Mouse (Mus musculus): ENCODE results near the gene Mcl1.
"Not testable (repeated sequence)": the region's sequence is repeated elsewhere in the genome, so short reads cannot be mapped to it uniquely, and the experiment has no call there.

Mcl1 gene

DNA sequence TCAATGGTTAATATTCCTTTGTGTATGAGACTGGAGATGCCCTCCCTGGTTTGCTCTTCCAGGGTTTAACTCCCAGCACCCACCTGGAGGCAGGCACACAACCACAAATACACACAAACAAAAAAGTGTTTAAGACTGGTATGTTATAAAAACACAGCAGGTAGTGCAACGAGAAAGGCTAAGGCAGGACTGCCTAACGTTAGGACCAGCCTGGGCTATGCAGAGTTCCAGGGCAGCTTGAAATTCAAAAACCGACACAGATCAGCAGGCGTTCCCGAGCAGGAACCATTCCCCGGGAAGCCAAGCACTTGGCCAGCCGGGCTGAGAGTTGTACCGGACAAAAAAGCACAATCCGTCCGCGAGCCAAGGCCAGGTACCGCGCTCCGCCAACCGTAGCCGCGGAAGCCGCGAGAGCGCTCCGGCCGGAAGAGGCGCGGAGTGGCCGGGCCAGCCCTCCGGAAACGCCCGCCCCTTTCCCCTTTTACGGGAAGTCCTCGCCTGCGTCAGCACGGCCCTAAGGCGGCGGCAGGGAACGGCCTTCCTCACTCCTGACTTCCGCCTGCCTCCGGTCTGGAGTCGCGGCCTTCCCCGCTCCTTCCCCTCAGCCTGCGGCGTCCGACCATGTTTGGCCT lies at the start of gene Mcl1:
Gene Mcl1 (plus strand): TSS at position 553 of the 632 bp plus-strand sequence.
- DNase-seq (ENCODE audit: low read depth, low spot score): peak; percentile 97

DNA sequence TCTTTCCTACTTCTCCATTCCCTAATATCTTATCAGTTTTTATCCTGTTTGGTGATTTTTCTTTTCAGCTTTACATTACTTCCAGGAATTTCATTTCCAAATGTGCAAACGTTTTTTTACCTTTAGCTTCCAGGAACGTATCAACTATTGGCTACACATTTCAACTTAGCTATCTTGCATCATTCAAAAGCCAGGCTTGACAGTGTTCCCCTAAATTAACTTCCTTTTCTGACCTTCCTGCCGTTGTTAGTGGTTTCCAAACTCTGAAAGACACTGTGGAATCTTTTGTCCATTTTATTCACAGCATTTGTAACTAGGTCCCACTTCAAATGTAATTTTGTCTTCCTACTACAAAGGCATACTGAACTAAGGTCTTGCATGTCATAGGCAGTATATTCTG lies 49.4 kb upstream of the Mcl1 start:
- no peak for DNase-seq (ENCODE audit: low read depth, low spot score)

DNA sequence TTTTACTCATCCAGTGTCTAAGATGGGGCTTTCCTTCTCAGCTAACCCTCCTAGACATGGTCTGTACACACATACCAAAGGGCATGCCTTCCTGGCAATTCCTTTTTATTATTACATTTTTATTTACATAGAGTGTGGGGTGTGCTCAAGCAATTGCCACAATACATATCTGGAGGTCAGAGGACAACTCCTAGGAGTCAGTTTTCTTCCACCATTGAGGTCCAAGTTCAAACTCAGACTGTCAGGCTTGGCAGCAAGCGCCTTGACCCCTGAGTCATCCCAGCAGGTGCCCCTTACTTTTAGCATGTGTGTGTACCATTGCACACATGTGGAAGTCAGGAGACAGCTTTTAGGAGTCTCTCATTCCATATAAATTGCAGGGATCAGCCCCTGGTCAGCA lies 44.6 kb upstream of the Mcl1 start:
- no peak for DNase-seq (ENCODE audit: low read depth, low spot score)

DNA sequence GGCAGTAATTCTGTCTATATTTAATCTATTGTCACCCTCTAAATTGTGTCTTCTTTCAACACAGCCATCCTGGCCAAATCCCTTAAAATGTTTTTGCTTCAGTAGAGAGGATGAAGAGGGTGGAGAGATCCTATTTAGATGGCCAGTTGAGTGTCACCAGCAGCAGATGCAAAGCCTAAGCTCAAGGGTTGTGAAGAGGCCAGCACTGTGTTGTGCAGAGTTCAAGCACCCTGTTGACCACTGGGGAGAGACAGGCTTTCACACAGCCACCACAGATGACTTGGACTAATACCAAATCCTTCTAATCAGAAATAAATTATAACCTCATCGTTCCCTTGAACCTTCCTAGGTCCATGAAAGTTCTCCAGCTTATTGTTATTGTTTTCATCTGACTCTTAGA lies 40.1 kb upstream of the Mcl1 start:
- DNase-seq (ENCODE audit: low read depth, low spot score): no peak

DNA sequence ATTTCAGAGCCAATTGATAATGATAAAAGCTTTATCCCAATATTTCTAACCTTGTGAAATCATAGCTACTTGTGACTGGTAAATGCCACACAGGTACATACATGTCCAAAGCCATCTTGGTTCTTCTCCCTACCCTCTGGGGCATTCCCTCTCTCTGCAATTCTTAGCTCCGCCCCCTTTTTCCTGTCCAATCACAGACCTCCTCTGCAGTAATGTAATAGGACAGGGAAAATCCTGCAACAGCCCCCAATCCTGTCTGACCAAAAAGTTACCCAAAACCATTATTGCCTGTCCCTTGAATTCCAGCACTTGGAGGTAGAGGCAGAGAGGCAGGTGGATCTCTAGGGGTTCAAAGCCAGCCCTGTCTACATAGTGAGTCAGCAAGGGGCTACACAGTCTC lies 37.3 kb upstream of the Mcl1 start:
- DNase-seq (ENCODE audit: low read depth, low spot score): no peak

DNA sequence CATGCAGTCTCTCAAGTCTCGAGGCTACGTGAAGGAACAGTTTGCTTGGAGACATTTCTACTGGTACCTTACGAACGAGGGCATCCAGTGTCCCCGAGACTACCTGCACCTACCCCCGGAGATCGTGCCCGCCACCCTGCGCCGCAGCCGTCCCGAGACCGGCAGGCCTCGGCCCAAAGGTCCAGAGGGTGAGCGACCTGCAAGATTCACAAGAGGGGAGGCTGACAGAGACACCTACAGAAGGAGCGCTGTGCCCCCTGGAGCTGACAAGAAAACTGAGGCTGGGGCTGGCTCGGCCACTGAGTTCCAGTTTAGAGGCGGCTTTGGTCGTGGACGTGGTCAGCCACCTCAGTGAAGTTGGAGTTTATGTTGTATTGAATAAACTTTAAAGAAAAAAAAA lies 36.2 kb upstream of the Mcl1 start:
- DNase-seq (ENCODE audit: low read depth, low spot score): not testable (repeated sequence)

- DNase-seq (ENCODE audit: low read depth, low spot score): no peak
These were observed 35.0 kb upstream of the Mcl1 start for GRCm38 (mm10) chr3:95623551-95623950.

- DNase-seq (ENCODE audit: low read depth, low spot score): not testable (repeated sequence)
These were observed 34.5 kb upstream of the Mcl1 start for GRCm38 (mm10) chr3:95623991-95624515.

DNA sequence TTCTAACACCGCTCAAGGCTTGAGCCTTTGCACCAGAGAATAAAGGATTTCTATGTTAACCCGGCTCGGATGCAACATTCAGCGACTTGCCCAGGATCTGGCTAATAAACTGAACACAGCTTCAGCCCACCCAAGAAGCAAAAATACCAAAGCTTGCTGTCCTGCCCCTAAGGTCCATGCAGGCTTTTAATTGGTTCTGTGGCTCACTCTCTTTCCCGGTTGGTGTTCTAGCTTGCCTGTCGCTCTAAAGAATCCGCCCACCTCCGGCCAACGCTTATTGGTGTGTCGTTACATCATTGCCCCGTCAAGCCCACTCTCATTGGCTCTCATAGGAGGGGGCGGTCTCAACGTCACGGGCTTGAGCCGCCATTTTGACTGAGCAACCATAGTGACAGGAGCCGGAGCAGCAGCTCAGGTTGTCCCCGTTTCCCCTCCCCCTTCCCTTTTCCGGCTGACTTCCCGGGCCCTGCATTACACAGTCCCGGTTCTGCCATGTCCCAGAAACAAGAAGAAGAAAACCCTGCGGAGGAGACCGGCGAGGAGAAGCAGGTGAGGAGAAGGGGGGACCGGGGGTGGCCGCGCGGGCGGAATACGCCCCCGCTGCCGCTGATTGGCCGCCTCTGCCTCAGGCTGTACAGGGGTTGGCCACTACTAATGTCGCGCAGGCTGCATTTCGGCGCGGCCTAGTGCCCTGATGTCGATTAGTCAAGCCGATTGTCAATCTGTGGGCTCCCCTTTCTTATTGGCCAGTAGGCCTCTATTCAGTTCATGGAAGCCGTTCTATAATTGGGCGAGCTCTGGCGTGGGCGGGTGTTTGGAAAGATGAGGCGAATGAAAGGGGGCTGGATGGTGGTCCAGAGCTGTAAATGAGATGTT lies 33.7 kb upstream of the Mcl1 start, which contains the start of gene Ensa:
Gene Ensa (plus strand): TSS at position 366 of the 876 bp plus-strand sequence.
- DNase-seq (ENCODE audit: low read depth, low spot score): peak; percentile 99

DNA sequence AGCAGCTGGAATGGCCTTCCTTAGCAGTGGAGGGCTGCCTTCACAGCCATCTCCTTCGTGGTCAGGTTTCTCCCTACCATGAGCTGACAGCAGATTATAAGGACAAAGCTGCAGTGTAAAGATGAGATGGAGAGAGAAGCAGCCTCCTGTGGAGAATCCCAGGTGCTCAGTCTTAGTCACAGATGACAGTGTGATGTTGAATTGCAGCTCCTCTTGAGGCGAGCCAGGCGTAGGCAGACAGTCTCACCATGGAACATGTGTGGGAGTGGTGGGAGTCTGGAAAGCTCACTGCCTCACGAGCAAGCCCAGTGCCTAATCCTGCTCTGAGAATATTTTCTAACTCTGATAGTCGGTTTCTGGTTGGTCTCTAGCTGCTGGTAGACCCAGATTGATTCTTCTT lies 30.8 kb upstream of the Mcl1 start:
- no peak for DNase-seq (ENCODE audit: low read depth, low spot score)

DNA sequence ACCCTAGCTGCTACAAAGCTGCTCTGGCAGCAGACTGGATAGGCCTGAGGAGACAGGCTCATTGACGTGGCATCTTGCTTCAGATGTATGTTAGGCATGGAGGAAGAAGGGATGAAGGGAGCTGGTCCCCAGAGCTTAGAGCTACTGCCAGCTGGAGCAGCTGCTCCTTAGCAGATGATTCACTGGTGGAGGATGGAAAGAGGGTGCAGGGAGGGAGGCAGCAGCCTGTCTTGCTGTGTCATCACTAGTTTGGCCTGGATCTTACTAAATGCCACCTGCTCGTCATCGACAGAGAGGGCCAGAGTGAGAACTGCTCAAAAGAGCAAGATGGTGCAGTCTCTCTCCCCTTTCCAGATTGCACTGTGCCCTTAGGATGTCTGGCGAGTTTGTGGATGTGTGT lies 28.8 kb upstream of the Mcl1 start:
- no peak for DNase-seq (ENCODE audit: low read depth, low spot score)

DNA sequence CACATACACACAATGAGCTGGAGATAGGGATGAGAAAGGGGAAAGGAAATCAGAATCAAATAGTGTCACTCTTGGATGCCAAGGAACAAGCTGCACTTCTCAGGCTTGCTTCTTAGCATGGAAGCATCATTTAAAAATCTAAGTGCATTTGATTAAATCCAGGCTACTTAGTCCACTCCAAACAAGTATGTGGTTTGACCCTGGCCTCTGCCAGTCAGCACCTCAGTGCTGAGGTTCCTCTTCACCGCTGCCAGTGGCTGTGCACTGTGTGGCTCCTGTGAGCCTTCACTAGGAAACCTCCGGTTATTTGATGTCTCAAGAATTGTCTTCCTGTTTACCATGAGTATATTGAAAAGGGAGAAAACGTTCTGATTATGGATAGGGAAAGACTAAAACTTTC lies 27.7 kb upstream of the Mcl1 start:
- no peak for DNase-seq (ENCODE audit: low read depth, low spot score)

DNA sequence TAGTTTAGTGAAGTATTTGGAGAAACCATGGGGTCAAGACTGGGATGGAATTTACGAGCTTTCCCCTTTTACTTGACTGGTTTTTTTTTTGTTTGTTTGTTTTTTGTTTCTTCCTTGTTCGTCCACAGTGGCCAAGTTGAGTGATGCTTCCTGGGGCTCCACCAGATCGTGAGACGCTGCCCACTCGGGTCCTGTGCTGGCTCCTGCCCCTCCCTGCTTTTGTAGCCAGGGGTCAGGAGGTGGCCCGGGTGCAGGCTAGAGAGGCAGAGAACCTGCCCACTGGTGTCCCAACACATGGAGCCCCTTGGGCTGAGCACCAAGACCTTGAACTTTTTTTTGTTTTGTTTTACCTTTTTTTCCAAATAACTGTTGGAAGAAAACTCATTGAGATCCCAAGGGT lies 27.3 kb upstream of the Mcl1 start:
- DNase-seq (ENCODE audit: low read depth, low spot score): no peak

DNA sequence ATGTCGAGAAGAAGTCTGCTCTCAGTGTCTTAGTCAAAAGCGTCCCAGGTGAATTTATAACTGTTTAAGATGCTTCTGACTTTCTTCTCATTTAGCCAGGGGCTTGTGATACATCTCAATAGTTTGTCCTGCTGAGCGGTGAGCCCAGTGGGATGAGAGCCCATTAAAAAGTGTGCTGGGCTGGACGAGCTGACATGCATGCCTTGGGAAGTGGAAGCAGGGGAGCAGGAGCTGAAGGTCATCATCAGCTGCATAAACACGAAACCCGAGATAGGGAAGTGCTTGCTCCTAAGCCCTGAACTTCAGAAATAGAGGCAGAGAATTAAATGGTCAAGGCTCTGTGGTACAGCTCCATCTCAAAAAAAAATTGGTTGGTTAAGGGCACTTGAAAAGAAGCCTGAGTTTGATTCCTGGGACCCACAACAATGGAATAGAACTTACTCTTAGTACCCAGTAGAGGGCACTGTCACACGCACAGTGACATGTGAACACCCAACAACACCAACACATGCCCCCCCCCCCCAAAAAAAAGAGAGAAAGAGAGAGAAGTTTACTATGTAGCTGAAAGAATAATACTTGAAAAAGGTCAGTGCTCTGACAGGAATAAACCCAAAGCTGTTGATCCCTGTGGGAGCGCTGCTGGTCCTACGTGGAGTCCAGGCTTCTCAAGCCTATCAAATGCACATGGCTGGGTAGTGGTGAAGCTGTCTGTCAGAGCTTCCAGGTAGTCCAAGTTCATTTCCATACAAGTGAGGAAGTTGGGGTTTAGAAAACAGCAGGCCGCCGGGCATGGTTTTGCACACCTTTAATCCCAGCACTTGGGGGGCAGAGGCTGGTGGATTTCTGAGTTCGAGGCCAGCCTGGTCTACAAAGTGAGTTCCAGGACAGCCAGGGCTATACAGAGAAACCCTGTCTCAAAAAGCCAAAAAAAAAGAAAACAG lies 25.7 kb upstream of the Mcl1 start:
- peak; percentile 62 for DNase-seq (ENCODE audit: low read depth, low spot score)

DNA sequence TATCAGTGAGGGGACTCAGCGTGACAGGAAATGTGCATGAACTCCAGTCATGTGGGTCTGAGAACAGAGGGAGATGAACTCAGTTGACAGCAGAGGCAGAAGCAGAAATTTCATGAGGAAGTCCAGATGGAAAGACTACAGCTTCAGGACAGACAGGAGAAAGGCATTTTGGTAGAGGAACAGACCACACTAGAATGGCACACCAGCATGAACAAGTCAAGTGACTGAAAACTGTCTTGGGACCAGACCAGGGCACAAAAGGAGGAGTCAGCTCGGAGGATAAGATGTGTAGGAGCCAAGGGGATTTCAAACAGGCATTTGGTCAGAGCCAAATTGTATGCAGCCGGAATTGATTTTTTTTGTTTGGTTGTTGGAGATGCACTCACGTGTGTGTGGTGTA lies 23.0 kb upstream of the Mcl1 start:
- DNase-seq (ENCODE audit: low read depth, low spot score): no peak

- DNase-seq (ENCODE audit: low read depth, low spot score): no peak
These were observed 22.5 kb upstream of the Mcl1 start for GRCm38 (mm10) chr3:95636072-95636471.

DNA sequence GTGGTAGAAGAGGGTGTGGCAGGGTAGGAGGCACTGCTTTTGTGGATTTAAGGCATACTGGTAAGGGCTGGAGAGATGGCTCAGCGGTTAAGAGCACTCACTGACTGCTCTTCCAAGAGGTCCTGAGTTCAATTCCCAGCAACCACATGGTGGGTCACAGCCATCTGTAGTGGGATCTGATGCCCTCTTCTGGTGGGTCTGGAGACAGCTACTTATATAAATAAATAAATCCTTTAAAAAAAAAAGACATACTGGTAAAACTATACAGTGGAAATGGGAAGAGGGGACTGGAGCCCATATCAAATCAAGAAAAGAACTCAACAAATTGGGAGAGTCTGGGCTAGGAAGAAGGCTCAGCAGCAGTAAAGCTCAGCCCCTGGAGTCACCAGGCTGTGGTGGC lies 18.9 kb upstream of the Mcl1 start:
- DNase-seq (ENCODE audit: low read depth, low spot score): peak; percentile 50

- peak; percentile 28 for DNase-seq (ENCODE audit: low read depth, low spot score)
These were observed 15.5 kb upstream of the Mcl1 start for GRCm38 (mm10) chr3:95643097-95643496.

GRCm38 (mm10) chr3:95645313-95646235 lies 13.0 kb upstream of the Mcl1 start:
- DNase-seq (ENCODE audit: low read depth, low spot score): peak; percentile 84

- DNase-seq (ENCODE audit: low read depth, low spot score): no peak
These were observed 10.6 kb upstream of the Mcl1 start for GRCm38 (mm10) chr3:95648016-95648415.
